12 mouse cellular contexts compared by ENCODE assay signal in genomic region chr5:112748001-112748719, GRCm38 (mm10).
A peak's percentile ranks its signal among the peaks of the same experiment; 100 is the strongest.
DNase-seq lines count a peak whose midpoint lies in the region; ATAC-seq and TF ChIP-seq lines count a peak whose summit lies in the region.
"Had no signal": no experiment of that assay in that cellular context is flagged by ENCODE, and none has a peak within 500 bp of the region (broad histone marks: within the 10 kb centered on the region; RNA-seq: fewer than 3 reads in every experiment).

No protein-coding gene starts in this region.

- H3K4me2 ChIP-seq in kidney, embryonic 14.5 days (replicated peaks; ENCODE audit: low read depth, low read length) = peak overlapping the region; percentile 2; the same call in 1 of the 2 replicates
- H3K4me2 ChIP-seq in hindbrain, embryonic 16.5 days (ENCODE audit: low read length) = peak overlapping the region; percentile 17; the same call in 1 of the 2 replicates
- no peak overlapping the region for H3K4me2 ChIP-seq in midbrain, postnatal 0 days (ENCODE audit: low read depth, low read length, poor library complexity, severe bottlenecking)
- H3K4me2 ChIP-seq: intestine, embryonic 15.5 days had no signal

- WGBS in kidney, embryonic 14.5 days = 8% methylated on average over 21 of the region's 21 CpGs
- 17% methylated on average over 20 of the region's 21 CpGs for WGBS in hindbrain, embryonic 16.5 days
- WGBS in midbrain, postnatal 0 days = 21% methylated on average over 21 of the region's 21 CpGs

- H3K4me1 ChIP-seq in kidney, embryonic 14.5 days (ENCODE audit: control insufficient read depth, insufficient read depth, low read length) = peaks cover 12% of the 10 kb centered on the region
- H3K4me1 ChIP-seq in hindbrain, embryonic 16.5 days (ENCODE audit: control insufficient read depth, insufficient read depth, low read depth, low read length) = peaks cover 22% of the 10 kb centered on the region
- H3K4me1 ChIP-seq in midbrain, postnatal 0 days (ENCODE audit: insufficient read depth, low read length) = peaks cover 12% of the 10 kb centered on the region; the same call in 1 of the 2 replicates
- H3K4me1 ChIP-seq: intestine, embryonic 15.5 days had no signal

- peak; percentile 61 for ATAC-seq in kidney, embryonic 14.5 days (ENCODE audit: low FRiP score, low TSS enrichment)
- ATAC-seq in hindbrain, embryonic 16.5 days = peak; percentile 54
- no peak for ATAC-seq in midbrain, postnatal 0 days (ENCODE audit: low FRiP score)
- ATAC-seq in granulocyte monocyte progenitor cell, adult 5-6 weeks (replicated peaks; ENCODE audit: poor library complexity, severe bottlenecking) = no peak
- ATAC-seq in erythroid progenitor cell, adult 5-6 weeks (replicated peaks; ENCODE audit: low FRiP score, poor library complexity, severe bottlenecking) = no peak
- ATAC-seq: intestine, embryonic 15.5 days; Patski had no signal

- H3K4me3 ChIP-seq in kidney, embryonic 14.5 days (ENCODE audit: low read length) = no peak overlapping the region
- H3K4me3 ChIP-seq in hindbrain, embryonic 16.5 days (ENCODE audit: low read length) = no peak overlapping the region
- no peak overlapping the region for H3K4me3 ChIP-seq in midbrain, postnatal 0 days (ENCODE audit: low read depth, low read length)
- H3K4me3 ChIP-seq: intestine, embryonic 15.5 days had no signal

- H3K27me3 ChIP-seq in kidney, embryonic 14.5 days (ENCODE audit: control insufficient read depth, insufficient read depth, low read length) = peaks cover 11% of the 10 kb centered on the region
- H3K27me3 ChIP-seq in hindbrain, embryonic 16.5 days (replicated peaks; ENCODE audit: control insufficient read depth, insufficient read depth, low read length) = no peaks in the 10 kb centered on the region
- no peaks in the 10 kb centered on the region for H3K27me3 ChIP-seq in midbrain, postnatal 0 days (ENCODE audit: insufficient read depth, low read length)
- H3K27me3 ChIP-seq: intestine, embryonic 15.5 days had no signal

- DNase-seq in kidney, postnatal 36 days = no peak
- DNase-seq in embryo, embryonic 11 days = peak; percentile 50
- DNase-seq in midbrain, postnatal 0 days (ENCODE audit: low spot score) = peak; percentile 40
- DNase-seq in liver = no peak
- DNase-seq: adrenal gland, postnatal 25 days; cerebellum, adult 8-10 months had no signal

- no peak overlapping the region for H3K27ac ChIP-seq in kidney, embryonic 14.5 days (ENCODE audit: low read depth, low read length)
- H3K27ac ChIP-seq in hindbrain, embryonic 16.5 days (ENCODE audit: low read depth, low read length) = peak overlapping the region; percentile 72
- H3K27ac ChIP-seq in midbrain, postnatal 0 days (ENCODE audit: low read depth, low read length) = peak overlapping the region; percentile 12; the same call in 1 of the 2 replicates
- H3K27ac ChIP-seq: intestine, embryonic 15.5 days had no signal

- H3K9me3 ChIP-seq in kidney, embryonic 14.5 days (ENCODE audit: control insufficient read depth, low read length) = peaks cover 4% of the 10 kb centered on the region; the same call in 1 of the 2 replicates
- no peaks in the 10 kb centered on the region for H3K9me3 ChIP-seq in hindbrain, embryonic 16.5 days (ENCODE audit: control insufficient read depth, low read length)
- H3K9me3 ChIP-seq in midbrain, postnatal 0 days (ENCODE audit: low read length) = no peaks in the 10 kb centered on the region
- H3K9me3 ChIP-seq: intestine, embryonic 15.5 days had no signal

- no peak overlapping the region for H3K9ac ChIP-seq in kidney, embryonic 14.5 days (ENCODE audit: low read depth, low read length)
- peak overlapping the region; percentile 41; the same call in 1 of the 2 replicates for H3K9ac ChIP-seq in hindbrain, embryonic 16.5 days (ENCODE audit: low read depth, low read length)
- H3K9ac ChIP-seq in midbrain, postnatal 0 days (replicated peaks; ENCODE audit: low read length, poor library complexity, severe bottlenecking) = no peak overlapping the region
- H3K9ac ChIP-seq: intestine, embryonic 15.5 days had no signal

- no peak for TF ChIP-seq CTCF in midbrain, postnatal 0 days (IDR thresholded peaks at IDR 0.05)

- H3K36me3 ChIP-seq in kidney, embryonic 14.5 days (ENCODE audit: control insufficient read depth, insufficient read depth, low read length) = no peaks in the 10 kb centered on the region
- no peaks in the 10 kb centered on the region for H3K36me3 ChIP-seq in hindbrain, embryonic 16.5 days (ENCODE audit: control insufficient read depth, insufficient read depth, low read length)
- no peaks in the 10 kb centered on the region for H3K36me3 ChIP-seq in midbrain, postnatal 0 days (ENCODE audit: insufficient read depth, low read length)
- H3K36me3 ChIP-seq: intestine, embryonic 15.5 days had no signal

Comparison
In these comparisons a context has a peak if more than half of its experiments do, and no peak if none do; other contexts are left out.
1. ATAC-seq: peak in kidney, embryonic 14.5 days (single experiment) and hindbrain, embryonic 16.5 days (single experiment); none in midbrain, postnatal 0 days (single experiment), granulocyte monocyte progenitor cell, adult 5-6 weeks (single experiment) and erythroid progenitor cell, adult 5-6 weeks (single experiment).
2. DNase-seq: peak in embryo, embryonic 11 days (single experiment) and midbrain, postnatal 0 days (single experiment); none in kidney, postnatal 36 days (0 of 2) and liver (single experiment).